Mouse (Mus musculus) spleen, postnatal 10 days (tissue): ENCODE data around the gene Gjd3.
"Not testable (repeated sequence)": the region's sequence is repeated elsewhere in the genome, so short reads cannot be mapped to it uniquely, and the experiment has no call there.

Experiments used
- DNase-seq, 2 experiments: peaks; one replicate each; pipeline ENCODE4 v3.0.0; 2021 to 2022; ENCODE audit warnings: low spot score in 2 of 2

Gene Gjd3

GRCm38 (mm10) chr11:98933847-98934246 lies 49.0 kb downstream of the Gjd3 start:
- not testable (repeated sequence) for DNase-seq

- DNase-seq = peak in 1 of 2 experiments; percentile 77
These were observed 49.7 kb downstream of the Gjd3 start for GRCm38 (mm10) chr11:98933151-98933550.

- DNase-seq = no peak
These were observed 50.3 kb downstream of the Gjd3 start for GRCm38 (mm10) chr11:98932293-98933091.
